Mouse (Mus musculus): ENCODE measurements around the gene Psme2. TPM values are rescaled to one million over a fixed set of nuclear protein-coding genes. Genes with fewer than 3 reads are reported as not detected.

Gene Psme2
- polyA plus RNA-seq, 1 experiment from 2014 or later: 182 TPM

DNA sequence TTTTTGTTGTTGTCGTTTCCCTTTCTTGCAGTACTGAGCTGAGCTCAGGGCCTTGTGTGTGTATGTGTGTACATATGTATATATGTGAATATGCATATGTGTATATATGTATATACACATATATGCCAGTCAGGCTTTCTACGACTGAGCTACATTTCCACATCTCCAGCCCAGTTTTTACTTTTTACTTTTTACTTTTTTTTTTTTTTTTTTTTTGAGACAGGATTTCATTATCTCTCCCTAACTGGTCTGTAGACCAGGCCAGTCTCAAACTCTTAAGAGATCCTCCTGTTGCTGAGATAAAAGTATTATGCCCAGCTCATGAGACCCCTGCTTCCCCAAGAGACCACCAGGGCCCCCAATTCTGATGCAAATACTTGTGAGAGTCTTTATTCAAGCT, 25.9 kb upstream of the Psme2 start:
- no peaks in the 10 kb centered on the region for H3K36me3 ChIP-seq (ENCODE audit: control insufficient read depth, insufficient read depth)
- H3K27me3 ChIP-seq (replicated peaks; ENCODE audit: control insufficient read depth, insufficient read depth, low read length): no peaks in the 10 kb centered on the region
- no peaks in the 10 kb centered on the region for H3K4me1 ChIP-seq (replicated peaks; ENCODE audit: control insufficient read depth, insufficient read depth, low read length)
- H3K27ac ChIP-seq (ENCODE audit: low read length): no peak overlapping the region
- ATAC-seq: no peak
- no peaks in the 10 kb centered on the region for H3K9me3 ChIP-seq (ENCODE audit: control insufficient read depth, low read length)
- no peak overlapping the region for H3K4me2 ChIP-seq (ENCODE audit: low read length)
- H3K9ac ChIP-seq (replicated peaks; ENCODE audit: low read depth, low read length): no peak overlapping the region
- 86% methylated on average over 2 of the region's 2 CpGs for WGBS
- no peak overlapping the region for H3K4me3 ChIP-seq (replicated peaks; ENCODE audit: low read length)

DNA sequence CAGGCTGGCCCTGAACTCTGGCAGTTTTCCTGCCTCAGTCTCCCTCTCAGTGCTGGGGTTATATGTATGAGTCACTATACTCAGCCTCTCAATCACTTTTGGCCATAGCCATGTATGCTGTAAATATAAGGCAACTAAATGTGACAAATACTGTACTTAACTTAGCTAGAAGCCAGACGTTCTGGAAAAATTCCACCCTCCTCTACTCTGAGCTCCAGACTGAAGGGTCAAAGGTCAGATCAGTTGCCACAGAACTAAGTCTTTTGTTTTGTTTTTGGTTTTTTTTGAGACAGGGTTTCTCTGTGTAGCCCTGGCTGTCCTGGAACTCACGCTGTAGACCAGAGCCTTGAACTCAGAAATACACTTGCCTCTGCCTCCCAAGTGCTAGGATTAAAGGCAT, 25.0 kb upstream of the Psme2 start:
- no peaks in the 10 kb centered on the region for H3K27me3 ChIP-seq (replicated peaks; ENCODE audit: control insufficient read depth, insufficient read depth, low read length)
- no peak overlapping the region for H3K27ac ChIP-seq (ENCODE audit: low read length)
- H3K9me3 ChIP-seq (ENCODE audit: control insufficient read depth, low read length): no peaks in the 10 kb centered on the region
- no peak overlapping the region for H3K4me3 ChIP-seq (replicated peaks; ENCODE audit: low read length)
- H3K4me2 ChIP-seq (ENCODE audit: low read length): no peak overlapping the region
- no peaks in the 10 kb centered on the region for H3K36me3 ChIP-seq (ENCODE audit: control insufficient read depth, insufficient read depth)
- no peaks in the 10 kb centered on the region for H3K4me1 ChIP-seq (replicated peaks; ENCODE audit: control insufficient read depth, insufficient read depth, low read length)
- H3K9ac ChIP-seq (replicated peaks; ENCODE audit: low read depth, low read length): no peak overlapping the region
- 57% methylated on average over 2 of the region's 2 CpGs for WGBS
- ATAC-seq: no peak

DNA sequence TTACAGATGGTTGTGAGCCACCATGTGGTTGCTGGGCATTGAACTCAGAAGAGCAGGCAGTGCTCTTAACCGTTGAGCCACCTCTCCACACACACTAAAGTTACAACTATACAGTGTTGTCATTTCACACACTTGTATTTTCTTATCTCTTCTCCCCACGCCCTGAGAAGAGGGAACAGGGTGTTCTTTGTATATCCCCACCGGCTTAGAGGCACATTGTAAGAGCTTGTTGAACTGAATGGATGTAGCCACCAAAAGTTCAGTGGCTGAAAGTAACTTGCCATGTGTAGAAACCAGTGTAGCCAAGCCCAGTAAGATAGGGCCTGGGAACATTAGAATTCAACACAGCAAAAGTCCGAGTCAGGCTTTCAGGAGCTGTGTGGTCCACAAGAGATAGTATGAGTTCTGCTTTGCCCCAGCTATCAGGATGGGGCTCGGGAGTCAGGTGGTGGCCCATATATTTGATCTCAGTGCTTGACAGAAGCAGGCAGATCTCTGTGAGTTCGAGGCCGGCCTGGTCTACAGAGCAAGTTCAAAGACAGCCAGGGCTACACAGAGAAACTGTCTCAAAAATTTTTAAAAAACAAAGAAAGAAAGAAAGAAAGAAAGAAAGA, 23.8 kb upstream of the Psme2 start:
- Histone ChIP-seq H3K9me3 (ENCODE audit: control insufficient read depth, low read length) (no peaks in the 10 kb centered on the region), H3K9ac (replicated peaks; ENCODE audit: low read depth, low read length) (no peak overlapping the region), H3K27me3 (replicated peaks; ENCODE audit: control insufficient read depth, insufficient read depth, low read length) (no peaks in the 10 kb centered on the region), H3K4me3 (replicated peaks; ENCODE audit: low read length) (no peak overlapping the region), H3K4me1 (replicated peaks; ENCODE audit: control insufficient read depth, insufficient read depth, low read length) (no peaks in the 10 kb centered on the region), H3K27ac (ENCODE audit: low read length) (no peak overlapping the region), H3K4me2 (ENCODE audit: low read length) (no peak overlapping the region), H3K36me3 (ENCODE audit: control insufficient read depth, insufficient read depth) (peaks cover 1% of the 10 kb centered on the region; the same call in 1 of the 2 replicates)
- ATAC-seq: no peak
- WGBS: 84% methylated on average over 7 of the region's 7 CpGs

DNA sequence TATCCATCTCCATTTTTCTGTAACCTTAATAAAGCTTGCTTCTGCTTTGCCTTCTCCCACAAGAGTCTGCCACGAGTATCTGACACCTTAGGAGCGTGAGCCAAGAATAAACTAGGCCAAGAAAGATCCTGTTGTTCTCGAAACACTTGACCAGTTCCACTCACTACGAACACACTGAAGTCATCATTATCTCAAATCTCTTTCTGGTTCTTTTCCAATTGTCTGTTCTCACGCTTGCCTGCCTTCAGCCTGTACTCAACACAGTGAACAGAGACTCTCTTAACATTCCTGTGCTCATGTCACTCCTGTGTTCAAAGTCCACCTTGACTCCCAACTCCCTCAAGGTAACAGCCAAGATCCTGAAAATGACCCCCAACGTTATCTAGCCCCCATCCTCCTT, 22.4 kb upstream of the Psme2 start:
- 59% methylated on average over 6 of the region's 6 CpGs for WGBS

DNA sequence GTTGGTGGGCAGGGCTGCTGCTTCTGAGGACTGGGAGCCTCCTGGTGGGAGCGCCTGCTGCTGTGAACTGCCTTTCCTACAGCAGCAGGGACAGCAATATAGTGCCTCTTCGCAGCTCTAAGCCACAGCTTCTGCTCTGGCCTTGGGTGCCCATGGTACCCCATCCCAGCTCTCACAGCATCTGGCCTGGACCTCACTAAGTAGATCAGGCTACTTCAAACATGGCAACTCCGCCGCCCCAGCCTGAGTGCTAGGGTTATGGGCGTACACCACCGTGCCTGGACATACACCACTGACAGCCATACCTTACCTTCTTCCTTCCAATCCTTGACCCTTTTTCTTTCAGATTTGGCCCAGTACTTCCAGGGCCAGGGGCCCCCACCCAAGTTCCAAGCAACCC, 17.4 kb upstream of the Psme2 start:
- H3K27ac ChIP-seq (ENCODE audit: low read length): no peak overlapping the region
- H3K36me3 ChIP-seq (ENCODE audit: control insufficient read depth, insufficient read depth): peaks cover 11% of the 10 kb centered on the region; the same call in 1 of the 2 replicates
- WGBS: 97% methylated on average over 6 of the region's 6 CpGs
- H3K4me2 ChIP-seq (ENCODE audit: low read length): no peak overlapping the region
- H3K4me3 ChIP-seq (replicated peaks; ENCODE audit: low read length): no peak overlapping the region
- no peaks in the 10 kb centered on the region for H3K9me3 ChIP-seq (ENCODE audit: control insufficient read depth, low read length)
- peaks cover 4% of the 10 kb centered on the region for H3K4me1 ChIP-seq (replicated peaks; ENCODE audit: control insufficient read depth, insufficient read depth, low read length)
- H3K9ac ChIP-seq (replicated peaks; ENCODE audit: low read depth, low read length): no peak overlapping the region
- no peaks in the 10 kb centered on the region for H3K27me3 ChIP-seq (replicated peaks; ENCODE audit: control insufficient read depth, insufficient read depth, low read length)
- no peak for ATAC-seq

More for the DNA sequence above, 22.4 kb upstream of the Psme2 start:
- H3K36me3 ChIP-seq (ENCODE audit: control insufficient read depth, insufficient read depth): peaks cover 8% of the 10 kb centered on the region; the same call in 1 of the 2 replicates
- no peak overlapping the region for H3K4me2 ChIP-seq (ENCODE audit: low read length)
- ATAC-seq: no peak
- H3K27ac ChIP-seq (ENCODE audit: low read length): no peak overlapping the region
- H3K9ac ChIP-seq (replicated peaks; ENCODE audit: low read depth, low read length): no peak overlapping the region
- no peak overlapping the region for H3K4me3 ChIP-seq (replicated peaks; ENCODE audit: low read length)
- H3K9me3 ChIP-seq (ENCODE audit: control insufficient read depth, low read length): no peaks in the 10 kb centered on the region
- no peaks in the 10 kb centered on the region for H3K4me1 ChIP-seq (replicated peaks; ENCODE audit: control insufficient read depth, insufficient read depth, low read length)
- H3K27me3 ChIP-seq (replicated peaks; ENCODE audit: control insufficient read depth, insufficient read depth, low read length): no peaks in the 10 kb centered on the region

DNA sequence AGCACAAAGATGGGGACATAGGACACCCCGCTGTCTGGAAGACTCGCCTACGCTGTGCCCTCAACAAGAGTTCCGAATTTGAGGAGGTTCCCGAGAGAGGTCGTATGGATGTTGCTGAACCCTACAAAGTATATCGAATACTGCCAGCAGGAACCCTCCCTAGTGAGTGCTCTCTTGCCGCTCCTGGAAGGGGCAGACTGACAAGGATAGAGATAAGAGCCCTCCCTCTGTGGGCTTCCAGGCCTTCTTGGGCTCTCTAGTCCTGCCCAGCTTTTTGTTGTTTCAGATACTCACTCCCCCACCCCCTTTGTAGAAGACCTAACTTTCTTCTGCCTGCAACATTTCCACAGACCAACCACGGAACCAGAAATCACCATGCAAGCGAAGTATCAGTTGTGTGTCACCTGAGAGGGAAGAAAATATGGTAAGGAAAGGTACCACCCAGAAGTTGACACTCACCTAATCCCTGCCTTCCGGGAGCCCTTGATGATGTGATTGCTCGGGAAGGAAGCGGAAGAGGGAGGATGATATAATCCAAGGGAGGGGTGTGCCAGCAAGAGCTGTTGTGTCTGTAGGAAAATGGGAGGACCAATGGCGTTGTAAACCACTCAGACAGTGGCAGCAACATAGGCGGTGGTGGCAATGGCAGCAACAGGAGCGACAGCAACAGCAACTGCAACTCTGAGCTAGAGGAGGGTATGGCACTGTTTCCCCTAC, 15.0 kb upstream of the Psme2 start:
- H3K9ac ChIP-seq (replicated peaks; ENCODE audit: low read depth, low read length): no peak overlapping the region
- WGBS: 94% methylated on average over 16 of the region's 16 CpGs
- H3K36me3 ChIP-seq (ENCODE audit: control insufficient read depth, insufficient read depth): peaks cover 18% of the 10 kb centered on the region
- H3K4me2 ChIP-seq (ENCODE audit: low read length): no peak overlapping the region
- H3K27ac ChIP-seq (ENCODE audit: low read length): no peak overlapping the region
- H3K4me1 ChIP-seq (replicated peaks; ENCODE audit: control insufficient read depth, insufficient read depth, low read length): peaks cover 4% of the 10 kb centered on the region
- H3K9me3 ChIP-seq (ENCODE audit: control insufficient read depth, low read length): no peaks in the 10 kb centered on the region
- H3K27me3 ChIP-seq (replicated peaks; ENCODE audit: control insufficient read depth, insufficient read depth, low read length): no peaks in the 10 kb centered on the region
- no peak overlapping the region for H3K4me3 ChIP-seq (replicated peaks; ENCODE audit: low read length)
- ATAC-seq: no peak

DNA sequence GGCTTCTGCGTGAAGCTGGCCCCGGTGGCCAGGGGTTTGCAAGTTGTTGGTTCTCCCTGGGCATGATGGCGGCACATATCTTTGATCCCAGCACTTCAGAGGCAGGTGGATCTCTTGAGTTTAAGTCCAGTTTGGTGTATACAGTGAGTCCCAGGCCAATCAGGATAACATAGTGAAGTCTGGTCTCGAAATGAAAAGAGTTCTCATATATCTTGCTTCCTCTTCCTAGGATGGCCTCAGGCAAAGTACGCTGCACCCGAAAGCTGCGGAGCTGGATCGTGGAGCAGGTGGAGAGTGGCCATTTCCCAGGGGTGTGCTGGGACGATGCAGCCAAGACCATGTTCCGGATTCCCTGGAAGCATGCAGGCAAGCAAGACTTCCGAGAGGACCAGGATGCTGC, 13.9 kb upstream of the Psme2 start:
- Histone ChIP-seq H3K4me3 (replicated peaks; ENCODE audit: low read length) (no peak overlapping the region), H3K27ac (ENCODE audit: low read length) (no peak overlapping the region), H3K36me3 (ENCODE audit: control insufficient read depth, insufficient read depth) (peaks cover 23% of the 10 kb centered on the region), H3K4me2 (ENCODE audit: low read length) (no peak overlapping the region), H3K4me1 (replicated peaks; ENCODE audit: control insufficient read depth, insufficient read depth, low read length) (peaks cover 4% of the 10 kb centered on the region), H3K27me3 (replicated peaks; ENCODE audit: control insufficient read depth, insufficient read depth, low read length) (no peaks in the 10 kb centered on the region), H3K9ac (replicated peaks; ENCODE audit: low read depth, low read length) (no peak overlapping the region), H3K9me3 (ENCODE audit: control insufficient read depth, low read length) (no peaks in the 10 kb centered on the region)
- no peak for ATAC-seq
- WGBS: 95% methylated on average over 11 of the region's 11 CpGs

DNA sequence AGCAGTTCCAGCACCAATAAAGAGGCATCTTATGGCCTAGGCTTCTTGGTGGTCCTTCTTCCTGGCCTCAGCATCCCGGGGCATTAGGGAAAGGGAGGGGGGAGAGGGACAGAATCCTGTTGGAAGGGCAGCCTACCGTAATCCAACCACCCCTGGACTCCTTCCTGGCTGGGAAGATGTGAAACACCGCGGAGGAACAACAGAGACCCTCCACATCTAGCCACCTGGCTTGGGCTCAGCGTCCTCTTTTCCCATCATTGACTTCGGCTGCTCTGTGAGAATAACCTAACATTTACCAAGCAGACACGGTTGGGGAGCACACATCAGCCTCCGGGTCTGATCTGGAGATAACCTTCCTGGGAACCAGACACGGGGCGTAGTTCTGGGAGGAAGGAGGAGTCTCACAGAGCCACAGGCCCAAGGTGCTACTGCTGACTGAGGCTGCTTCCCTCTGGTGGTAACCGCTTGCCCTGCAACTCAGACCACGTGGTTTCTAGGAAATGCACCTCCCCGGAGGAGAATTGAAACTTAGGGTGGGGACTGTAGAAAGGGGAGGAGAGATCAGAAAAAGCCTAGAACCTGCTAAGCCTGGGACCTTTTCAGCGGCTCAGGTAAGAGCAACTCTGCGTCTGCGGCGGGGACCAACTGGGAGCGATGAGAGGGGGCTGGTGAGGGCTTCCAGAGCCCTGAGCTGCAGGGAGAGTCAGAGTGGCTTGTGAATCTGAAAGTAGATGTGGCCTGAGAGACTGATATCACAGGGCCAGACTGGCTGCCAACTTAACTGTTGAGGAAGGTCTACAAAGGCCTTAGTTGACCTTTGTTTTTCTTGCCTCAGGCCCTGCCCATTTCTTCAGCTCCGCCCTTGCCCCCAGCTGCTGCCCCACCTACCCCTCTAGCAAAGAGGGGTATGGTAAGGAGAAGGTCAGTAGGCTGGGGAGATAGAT, 13.0 kb upstream of the Psme2 start:
- H3K4me3 ChIP-seq (replicated peaks; ENCODE audit: low read length): peak overlapping the region; percentile 28
- H3K9ac ChIP-seq (replicated peaks; ENCODE audit: low read depth, low read length): peak overlapping the region; percentile 27; the same call in 1 of the 2 replicates
- peaks cover 25% of the 10 kb centered on the region for H3K36me3 ChIP-seq (ENCODE audit: control insufficient read depth, insufficient read depth)
- H3K27ac ChIP-seq (ENCODE audit: low read length): no peak overlapping the region; the same call in 1 of the 2 replicates
- ATAC-seq: peak; percentile 90
- H3K9me3 ChIP-seq (ENCODE audit: control insufficient read depth, low read length): no peaks in the 10 kb centered on the region
- peaks cover 4% of the 10 kb centered on the region for H3K4me1 ChIP-seq (replicated peaks; ENCODE audit: control insufficient read depth, insufficient read depth, low read length)
- H3K4me2 ChIP-seq (ENCODE audit: low read length): peak overlapping the region; percentile 46
- 20% methylated on average over 19 of the region's 19 CpGs for WGBS
- H3K27me3 ChIP-seq (replicated peaks; ENCODE audit: control insufficient read depth, insufficient read depth, low read length): no peaks in the 10 kb centered on the region

DNA sequence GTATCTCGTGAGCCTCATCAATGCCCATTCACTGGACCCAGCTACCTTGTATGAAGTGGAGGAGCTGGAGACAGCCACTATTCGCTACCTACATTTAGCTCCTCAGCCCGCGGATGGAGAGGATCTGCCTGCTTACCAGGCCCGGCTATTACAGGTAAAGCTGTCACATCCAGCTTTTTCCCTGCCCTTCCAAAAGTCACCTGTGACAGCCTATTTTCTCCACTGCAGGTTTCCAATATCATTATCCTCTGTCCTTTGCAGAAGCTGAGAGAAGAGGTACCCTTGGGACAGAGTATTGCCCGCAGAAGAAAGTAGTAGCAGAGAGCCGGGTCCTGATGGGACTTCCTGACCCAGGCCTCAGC, 12.3 kb upstream of the Psme2 start, which contains the start of gene Irf9:
Irf9 (plus strand) TSS at position 301 of the 362 bp plus-strand sequence.
- Histone ChIP-seq H3K4me1 (replicated peaks; ENCODE audit: control insufficient read depth, insufficient read depth, low read length) (peaks cover 4% of the 10 kb centered on the region), H3K27ac (ENCODE audit: low read length) (no peak within 1 kb of the TSS; the same call in 1 of the 2 replicates), H3K9ac (replicated peaks; ENCODE audit: low read depth, low read length) (peak within 1 kb of the TSS; percentile 27; the same call in 1 of the 2 replicates), H3K27me3 (replicated peaks; ENCODE audit: control insufficient read depth, insufficient read depth, low read length) (no peaks in the 10 kb centered on the region), H3K36me3 (ENCODE audit: control insufficient read depth, insufficient read depth) (peaks cover 23% of the 10 kb centered on the region), H3K4me2 (ENCODE audit: low read length) (peak within 1 kb of the TSS; percentile 46), H3K9me3 (ENCODE audit: control insufficient read depth, low read length) (no peaks in the 10 kb centered on the region), H3K4me3 (replicated peaks; ENCODE audit: low read length) (peak within 1 kb of the TSS; percentile 28)
- no peak for ATAC-seq
- WGBS: 91% methylated on average over 7 of the region's 7 CpGs

Data from forebrain, embryonic 16.5 days (tissue).